Mouse (Mus musculus) liver, embryonic 15.5 days (tissue): ENCODE results near the gene Pnpla5. TPM values are rescaled to one million over a fixed set of nuclear protein-coding genes. Genes with fewer than 3 reads are reported as not detected.

Source experiments
- ATAC-seq: fragments of 200-750 bp; cut with Nextera tagmentation; 2 replicates; pipeline ENCODE4 v1.8.0; 2017; ENCODE audit warnings: moderate number of reproducible peaks, mild to moderate bottlenecking, moderate library complexity; ENCODE audit not compliant: insufficient read depth
- H3K27ac ChIP-seq: fragments of 300-500 bp; sonication (generic); replicated peaks from 2 replicates; pipeline ENCODE4 v1.5.1; 2015; ENCODE audit warnings: mild to moderate bottlenecking, inconsistent platforms
- H3K27me3 ChIP-seq: fragments of 300-500 bp; sonication (generic); 2 replicates; pipeline ENCODE4 v1.6.1; 2015; ENCODE audit warnings: mild to moderate bottlenecking, inconsistent platforms
- H3K36me3 ChIP-seq: fragments of 300-500 bp; sonication (generic); replicated peaks from 2 replicates; pipeline ENCODE4 v1.6.1; 2015; ENCODE audit warnings: moderate library complexity, mild to moderate bottlenecking, inconsistent platforms
- H3K4me1 ChIP-seq: fragments of 300-500 bp; sonication (generic); replicated peaks from 2 replicates; pipeline ENCODE4 v1.6.1; 2015; ENCODE audit warnings: inconsistent platforms
- H3K4me2 ChIP-seq: fragments of 300-500 bp; sonication (generic); 2 replicates; pipeline ENCODE4 v1.6.1; 2015; ENCODE audit warnings: moderate library complexity, mild to moderate bottlenecking, inconsistent platforms
- H3K4me3 ChIP-seq: fragments of 300-500 bp; sonication (generic); replicated peaks from 2 replicates; pipeline ENCODE4 v1.5.1; 2015; ENCODE audit warnings: mild to moderate bottlenecking, inconsistent platforms
- H3K9ac ChIP-seq: fragments of 300-500 bp; sonication (generic); 2 replicates; pipeline ENCODE4 v1.6.1; 2015; ENCODE audit warnings: moderate library complexity, mild to moderate bottlenecking, inconsistent platforms
- H3K9me3 ChIP-seq: fragments of 300-500 bp; sonication (generic); replicated peaks from 2 replicates; pipeline ENCODE4 v1.6.1; 2016; ENCODE audit warnings: inconsistent platforms
- WGBS: fragments of 180-500 bp; shearing (Covaris S2); methylation state at CpG from one replicate; pipeline ENCODE4 v1.1.7; 2015; ENCODE audit warnings: mixed read lengths; ENCODE audit not compliant: insufficient replicate concordance; 5-methylcytosine and 5-hydroxymethylcytosine counted together
- polyA plus RNA-seq: library from polyadenylated mRNA; unstranded; fragments of >200 nt; fragmentation: Nextera tagmentation; extraction: Ambion mirVana; gene quantifications from 2 replicates; pipeline ENCODE4 v1.2.1, GENCODE M21; 2015

Pnpla5 gene
- polyA plus RNA-seq, 1 experiment from 2014 or later: not detected

GRCm38 (mm10) chr15:84139592-84140005, 16.6 kb upstream of the Pnpla5 start:
- Histone ChIP-seq H3K4me3 (no peak overlapping the region), H3K9ac (no peak overlapping the region), H3K36me3 (no peaks in the 10 kb centered on the region), H3K4me1 (no peaks in the 10 kb centered on the region), H3K27me3 (no peaks in the 10 kb centered on the region), H3K27ac (no peak overlapping the region), H3K4me2 (no peak overlapping the region), H3K9me3 (no peaks in the 10 kb centered on the region)
- no peak for ATAC-seq
- 60% methylated on average over 5 of the region's 5 CpGs for WGBS

- no peak overlapping the region for H3K27ac ChIP-seq
- H3K36me3 ChIP-seq: no peaks in the 10 kb centered on the region
- no peaks in the 10 kb centered on the region for H3K9me3 ChIP-seq
- no peak for ATAC-seq
- H3K4me3 ChIP-seq: no peak overlapping the region
- no peak overlapping the region for H3K9ac ChIP-seq
- WGBS: 26% methylated on average over 12 of the region's 12 CpGs
- no peaks in the 10 kb centered on the region for H3K4me1 ChIP-seq
- no peak overlapping the region for H3K4me2 ChIP-seq
- H3K27me3 ChIP-seq: no peaks in the 10 kb centered on the region
Measured at GRCm38 (mm10) chr15:84136473-84137415, 13.8 kb upstream of the Pnpla5 start.

- no peak overlapping the region for H3K4me3 ChIP-seq
- WGBS: 57% methylated on average over 5 of the region's 5 CpGs
- ATAC-seq: no peak
Measured at GRCm38 (mm10) chr15:84135472-84135871, 12.5 kb upstream of the Pnpla5 start.

GRCm38 (mm10) chr15:84133440-84133839, 10.5 kb upstream of the Pnpla5 start:
- Histone ChIP-seq H3K9ac (no peak overlapping the region), H3K4me2 (no peak overlapping the region), H3K4me3 (no peak overlapping the region), H3K4me1 (no peaks in the 10 kb centered on the region), H3K9me3 (no peaks in the 10 kb centered on the region), H3K27ac (no peak overlapping the region), H3K36me3 (no peaks in the 10 kb centered on the region), H3K27me3 (no peaks in the 10 kb centered on the region)
- 50% methylated on average over 4 of the region's 4 CpGs for WGBS
- ATAC-seq: no peak

More at GRCm38 (mm10) chr15:84135472-84135871, 12.5 kb upstream of the Pnpla5 start:
- Histone ChIP-seq H3K36me3 (no peaks in the 10 kb centered on the region), H3K9ac (no peak overlapping the region), H3K27me3 (no peaks in the 10 kb centered on the region), H3K4me1 (no peaks in the 10 kb centered on the region), H3K9me3 (no peaks in the 10 kb centered on the region), H3K4me2 (no peak overlapping the region), H3K27ac (no peak overlapping the region)

GRCm38 (mm10) chr15:84131971-84132370, 9.0 kb upstream of the Pnpla5 start:
- Histone ChIP-seq H3K27ac (no peak overlapping the region), H3K36me3 (no peaks in the 10 kb centered on the region), H3K9ac (no peak overlapping the region), H3K4me2 (no peak overlapping the region), H3K9me3 (no peaks in the 10 kb centered on the region), H3K27me3 (no peaks in the 10 kb centered on the region), H3K4me1 (no peaks in the 10 kb centered on the region), H3K4me3 (no peak overlapping the region)
- WGBS: 71% methylated on average over 7 of the region's 7 CpGs
- no peak for ATAC-seq

GRCm38 (mm10) chr15:84131096-84131786, 8.3 kb upstream of the Pnpla5 start:
- Histone ChIP-seq H3K9me3 (no peaks in the 10 kb centered on the region), H3K4me3 (no peak overlapping the region), H3K36me3 (no peaks in the 10 kb centered on the region), H3K4me2 (no peak overlapping the region), H3K9ac (no peak overlapping the region), H3K27me3 (no peaks in the 10 kb centered on the region), H3K4me1 (0 out of 2 replicates have a peak, but pooled peaks cover 3% of the 10 kb centered on the region), H3K27ac (no peak overlapping the region)
- no peak for ATAC-seq
- 49% methylated on average over 16 of the region's 16 CpGs for WGBS

- Histone ChIP-seq H3K27me3 (no peaks in the 10 kb centered on the region), H3K4me3 (no peak overlapping the region), H3K4me2 (no peak overlapping the region), H3K27ac (no peak overlapping the region), H3K36me3 (no peaks in the 10 kb centered on the region), H3K9me3 (no peaks in the 10 kb centered on the region), H3K9ac (no peak overlapping the region), H3K4me1 (0 out of 2 replicates have a peak, but pooled peaks cover 7% of the 10 kb centered on the region)
- ATAC-seq: no peak
- 20% methylated on average over 5 of the region's 5 CpGs for WGBS
Measured at GRCm38 (mm10) chr15:84126871-84127270, 3.9 kb upstream of the Pnpla5 start.

- Histone ChIP-seq H3K27ac (no peak overlapping the region), H3K27me3 (no peaks in the 10 kb centered on the region), H3K4me2 (no peak overlapping the region), H3K9me3 (no peaks in the 10 kb centered on the region), H3K4me1 (0 out of 2 replicates have a peak, but pooled peaks cover 7% of the 10 kb centered on the region), H3K4me3 (no peak overlapping the region), H3K9ac (no peak overlapping the region), H3K36me3 (no peaks in the 10 kb centered on the region)
- 22% methylated on average over 4 of the region's 4 CpGs for WGBS
- no peak for ATAC-seq
Measured at GRCm38 (mm10) chr15:84126447-84126846, 3.5 kb upstream of the Pnpla5 start.

- no peak overlapping the region for H3K4me2 ChIP-seq
- no peak overlapping the region for H3K27ac ChIP-seq
- no peaks in the 10 kb centered on the region for H3K36me3 ChIP-seq
- WGBS: 51% methylated on average over 7 of the region's 7 CpGs
- no peaks in the 10 kb centered on the region for H3K27me3 ChIP-seq
- no peak overlapping the region for H3K4me3 ChIP-seq
- no peaks in the 10 kb centered on the region for H3K9me3 ChIP-seq
- ATAC-seq: no peak
- 0 out of 2 replicates have a peak, but pooled peaks cover 7% of the 10 kb centered on the region for H3K4me1 ChIP-seq
- no peak overlapping the region for H3K9ac ChIP-seq
Measured at GRCm38 (mm10) chr15:84124086-84124485, 1.1 kb upstream of the Pnpla5 start.

GRCm38 (mm10) chr15:84121036-84121435, 1.9 kb downstream of the Pnpla5 start:
- 50% methylated on average over 7 of the region's 7 CpGs for WGBS
- H3K27me3 ChIP-seq: no peaks in the 10 kb centered on the region
- ATAC-seq: no peak
- no peak overlapping the region for H3K27ac ChIP-seq
- H3K4me2 ChIP-seq: no peak overlapping the region
- no peak overlapping the region for H3K9ac ChIP-seq
- H3K4me3 ChIP-seq: no peak overlapping the region
- H3K9me3 ChIP-seq: no peaks in the 10 kb centered on the region
- H3K36me3 ChIP-seq: no peaks in the 10 kb centered on the region
- H3K4me1 ChIP-seq: 0 out of 2 replicates have a peak, but pooled peaks cover 3% of the 10 kb centered on the region

- H3K9me3 ChIP-seq: no peaks in the 10 kb centered on the region
- H3K27me3 ChIP-seq: no peaks in the 10 kb centered on the region
- ATAC-seq: no peak
- H3K4me3 ChIP-seq: no peak overlapping the region
- H3K4me2 ChIP-seq: no peak overlapping the region
- 21% methylated on average over 6 of the region's 6 CpGs for WGBS
- 0 out of 2 replicates have a peak, but pooled peaks cover 3% of the 10 kb centered on the region for H3K4me1 ChIP-seq
- H3K36me3 ChIP-seq: no peaks in the 10 kb centered on the region
- H3K9ac ChIP-seq: no peak overlapping the region
- H3K27ac ChIP-seq: no peak overlapping the region
Measured at GRCm38 (mm10) chr15:84120612-84121011, 2.4 kb downstream of the Pnpla5 start.
